Mouse (Mus musculus): Measurements from ENCODE around the gene Sycp3.

DNA sequence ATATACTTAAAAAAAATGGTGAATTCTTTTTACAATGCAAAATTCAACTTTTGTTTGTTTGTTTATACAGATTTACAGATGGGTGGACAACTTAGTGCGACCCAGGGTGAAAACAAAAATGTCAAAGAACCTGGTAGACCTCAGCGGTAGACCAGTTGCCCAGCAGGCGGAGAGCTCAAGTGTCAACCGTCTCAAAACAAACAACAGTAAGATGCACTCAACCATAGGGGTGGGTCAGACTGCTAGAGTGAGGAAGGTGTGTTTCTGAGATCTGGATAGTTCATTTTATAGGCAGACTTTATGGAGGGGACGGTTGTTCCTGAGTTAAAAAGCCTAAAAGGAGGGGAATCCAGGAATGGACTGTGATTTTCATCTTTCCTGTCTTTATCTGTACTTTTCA, 29.3 kb downstream of the Sycp3 start:
- TF ChIP-seq POLR2A (IDR thresholded peaks at IDR 0.05; ENCODE audit: control insufficient read depth, extremely low read depth, insufficient read depth, low read length, poor library complexity) (no peak), CTCF (IDR thresholded peaks at IDR 0.05; ENCODE audit: borderline replicate concordance, control insufficient read depth, extremely low read depth, insufficient read depth, low read length, poor library complexity) (no peak)
